Mouse (Mus musculus) CD4-positive, CD25-positive, alpha-beta regulatory T cell, adult 2 months (primary cell): ENCODE measurements around the gene Rnf157.
A peak's percentile ranks its signal among the peaks of the same experiment; 100 is the strongest.
"Not testable (repeated sequence)": the region's sequence is repeated elsewhere in the genome, so short reads cannot be mapped to it uniquely, and the experiment has no call there.

Source experiments
- DNase-seq: peaks from one replicate; pipeline ENCODE4 v3.0.0-alpha.2; 2012; ENCODE audit warnings: low read depth, low spot score

Rnf157 gene

GRCm38 (mm10) chr11:116384171-116384570 is 28.7 kb downstream of the Rnf157 start:
- no peak for DNase-seq

GRCm38 (mm10) chr11:116383070-116383469 is 29.8 kb downstream of the Rnf157 start:
- not testable (repeated sequence) for DNase-seq

GRCm38 (mm10) chr11:116380767-116381166 is 32.1 kb downstream of the Rnf157 start:
- no peak for DNase-seq

- peak; percentile 45 for DNase-seq
These were observed 33.3 kb downstream of the Rnf157 start for GRCm38 (mm10) chr11:116379530-116379929.

- DNase-seq: peak; percentile 81
These were observed 35.7 kb downstream of the Rnf157 start for GRCm38 (mm10) chr11:116376945-116377661.

- DNase-seq: no peak
These were observed 40.9 kb downstream of the Rnf157 start for GRCm38 (mm10) chr11:116371894-116372450.

GRCm38 (mm10) chr11:116369633-116370032 is 43.2 kb downstream of the Rnf157 start:
- peak; percentile 63 for DNase-seq

GRCm38 (mm10) chr11:116369051-116369450 is 43.8 kb downstream of the Rnf157 start:
- DNase-seq: peak; percentile 46

GRCm38 (mm10) chr11:116368116-116368515 is 44.7 kb downstream of the Rnf157 start:
- DNase-seq: peak; percentile 95

GRCm38 (mm10) chr11:116366647-116367046 is 46.2 kb downstream of the Rnf157 start:
- no peak for DNase-seq

GRCm38 (mm10) chr11:116366124-116366523 is 46.7 kb downstream of the Rnf157 start:
- DNase-seq: no peak

- no peak for DNase-seq
These were observed 47.4 kb downstream of the Rnf157 start for GRCm38 (mm10) chr11:116365432-116365831.

GRCm38 (mm10) chr11:116362015-116362414 is 50.8 kb downstream of the Rnf157 start:
- DNase-seq: peak; percentile 35

GRCm38 (mm10) chr11:116360915-116361314 is 51.9 kb downstream of the Rnf157 start:
- DNase-seq: not testable (repeated sequence)

- DNase-seq: no peak
These were observed 53.2 kb downstream of the Rnf157 start for GRCm38 (mm10) chr11:116359652-116360051.

- peak; percentile 31 for DNase-seq
These were observed 53.8 kb downstream of the Rnf157 start for GRCm38 (mm10) chr11:116358926-116359637.

- DNase-seq: peak; percentile 47
These were observed 58.3 kb downstream of the Rnf157 start for GRCm38 (mm10) chr11:116354521-116354920.

- DNase-seq: no peak
These were observed 59.3 kb downstream of the Rnf157 start for GRCm38 (mm10) chr11:116353535-116353934.

- peak; percentile 43 for DNase-seq
These were observed 61.5 kb downstream of the Rnf157 start for GRCm38 (mm10) chr11:116351294-116351693.

GRCm38 (mm10) chr11:116347955-116348354 is 64.9 kb downstream of the Rnf157 start:
- no peak for DNase-seq

GRCm38 (mm10) chr11:116347012-116347411 is 65.8 kb downstream of the Rnf157 start:
- DNase-seq: no peak

GRCm38 (mm10) chr11:116342069-116342791 is 70.6 kb downstream of the Rnf157 start:
- no peak for DNase-seq
